Mouse (Mus musculus) ES-Bruce4 (cell line): Measurements from ENCODE around the gene Tmem161a.

Experiments
- CTCF ChIP-seq: IDR thresholded peaks from one replicate; pipeline ENCODE4 v1.8.1; 2011; ENCODE audit warnings: low read depth, low read length
- EP300 ChIP-seq: IDR thresholded peaks from 2 replicates; pipeline ENCODE4 v1.6.1; 2011; ENCODE audit warnings: low read depth, low read length; ENCODE audit not compliant: insufficient read depth
- POLR2A ChIP-seq: IDR thresholded peaks from one replicate; pipeline ENCODE4 v1.8.1; 2011; ENCODE audit warnings: low read length; ENCODE audit not compliant: insufficient read depth

DNA sequence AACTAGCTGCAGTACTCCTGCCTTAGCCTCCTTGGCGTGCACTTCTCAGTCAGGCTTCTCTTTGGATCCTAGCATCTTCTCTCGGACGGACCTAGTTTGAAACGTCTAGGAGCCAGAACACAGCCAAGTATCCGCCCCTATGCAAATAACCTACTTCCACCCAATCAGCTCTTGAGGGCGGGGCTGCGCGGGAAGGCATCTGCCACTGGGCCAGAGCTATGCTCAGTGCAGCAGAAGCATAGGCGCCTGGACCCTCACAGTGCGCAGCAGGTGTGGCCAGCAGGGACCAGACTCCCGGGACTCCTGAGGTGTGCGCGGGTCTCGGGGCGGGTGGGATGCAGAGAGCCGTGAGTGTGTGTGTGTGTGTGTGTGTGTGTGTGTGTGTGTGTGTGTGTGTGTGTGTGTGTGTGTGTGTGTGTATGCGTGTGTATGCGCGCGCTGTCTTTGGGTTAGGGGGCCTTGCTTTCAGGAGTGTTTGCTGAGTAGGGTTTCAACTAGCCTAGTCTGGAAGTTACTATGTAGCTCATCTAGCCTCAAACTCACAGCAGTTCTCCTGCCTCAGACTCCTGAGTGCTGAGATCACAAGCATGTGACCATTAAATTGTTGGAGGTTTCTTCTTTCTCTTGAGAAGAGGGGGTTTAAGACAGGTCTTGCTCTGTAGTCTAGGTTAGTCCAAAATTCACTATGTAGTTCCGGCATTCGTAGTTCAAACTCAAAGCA, 19.5 kb upstream of the Tmem161a start:
- no peak for TF ChIP-seq CTCF
- peak; percentile 81 for TF ChIP-seq POLR2A
- TF ChIP-seq EP300 = no peak
